Mouse (Mus musculus) liver, embryonic 14.5 days (tissue): ENCODE measurements around the gene Atp5s.

Source experiments
- CTCF ChIP-seq: IDR thresholded peaks from 2 replicates; pipeline ENCODE4 v1.5.1; 2016; ENCODE audit warnings: antibody characterized with exemption, low read depth, control low read depth
- EP300 ChIP-seq: IDR thresholded peaks from 2 replicates; pipeline ENCODE4 v1.6.1; 2016; ENCODE audit warnings: antibody characterized with exemption, low read depth

DNA sequence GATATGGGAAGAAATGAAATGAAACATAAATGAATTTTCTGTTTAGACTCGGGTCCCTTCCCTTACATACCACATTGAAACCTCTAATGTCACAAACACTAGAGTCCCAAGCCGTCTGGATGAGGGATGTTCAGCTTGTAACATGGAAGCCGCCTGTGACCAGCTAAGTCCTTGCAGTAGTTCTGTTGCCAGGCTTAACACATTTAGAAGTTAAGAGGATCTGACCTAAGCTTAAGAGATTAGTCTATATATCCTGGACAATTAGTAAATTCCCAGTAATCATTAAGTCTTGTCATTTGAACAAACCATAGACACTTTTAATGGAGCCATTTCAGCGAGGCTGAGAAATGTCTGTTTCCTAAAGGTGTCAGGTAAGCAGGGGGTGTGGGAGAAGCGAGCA, 31.3 kb downstream of the Atp5s start:
- no peak for TF ChIP-seq CTCF
- TF ChIP-seq EP300: no peak
